In genomic region chr7:28929381-28929780, GRCm38 (mm10) we compare ENCODE assay signal across 11 mouse cellular contexts. TPM values are rescaled to one million over a fixed set of nuclear protein-coding genes. Genes with fewer than 3 reads are reported as not detected.
DNase-seq lines count a peak whose midpoint lies in the region; ATAC-seq and TF ChIP-seq lines count a peak whose summit lies in the region.
"Had no signal": no experiment of that assay in that cellular context is flagged by ENCODE, and none has a peak within 500 bp of the region (broad histone marks: within the 10 kb centered on the region; RNA-seq: fewer than 3 reads in every experiment).

No protein-coding gene starts in this region.

- H3K9me3 ChIP-seq in hindbrain, embryonic 10.5 days, result no peaks in the 10 kb centered on the region
- H3K9me3 ChIP-seq in hindbrain, postnatal 0 days (ENCODE audit: low read length), result no peaks in the 10 kb centered on the region
- no peaks in the 10 kb centered on the region for H3K9me3 ChIP-seq in embryonic facial prominence, embryonic 15.5 days (replicated peaks)
- no peaks in the 10 kb centered on the region for H3K9me3 ChIP-seq in hindbrain, embryonic 11.5 days (ENCODE audit: control insufficient read depth, low read length)
- H3K9me3 ChIP-seq: megakaryocyte, embryonic 14.5 days had no signal

- H3K4me2 ChIP-seq in hindbrain, postnatal 0 days (ENCODE audit: low read depth, low read length), result no peak overlapping the region
- H3K4me2 ChIP-seq in embryonic facial prominence, embryonic 15.5 days (replicated peaks), result no peak overlapping the region
- H3K4me2 ChIP-seq in hindbrain, embryonic 11.5 days (replicated peaks; ENCODE audit: low read depth, low read length), result no peak overlapping the region

- no peak for DNase-seq in hindbrain, embryonic 10.5 days (ENCODE audit: low spot score)
- DNase-seq in hindbrain, postnatal 0 days (ENCODE audit: low spot score), result no peak
- DNase-seq in kidney, postnatal 25 days, result peak; percentile 87 to 93
- DNase-seq in right cerebral cortex, postnatal 25 days, result no peak
- DNase-seq in hindbrain, embryonic 11.5 days (ENCODE audit: low spot score), result no peak
- no peak for DNase-seq in right cerebral cortex, postnatal 4 days
- DNase-seq: cerebellum, adult 11-12 months had no signal

- H3K9ac ChIP-seq in hindbrain, postnatal 0 days (replicated peaks; ENCODE audit: low read length), result no peak overlapping the region
- H3K9ac ChIP-seq in embryonic facial prominence, embryonic 15.5 days, result no peak overlapping the region
- no peak overlapping the region for H3K9ac ChIP-seq in hindbrain, embryonic 11.5 days (ENCODE audit: low read depth, low read length)

- peaks cover 29% of the 10 kb centered on the region for H3K36me3 ChIP-seq in hindbrain, embryonic 10.5 days
- H3K36me3 ChIP-seq in hindbrain, postnatal 0 days (ENCODE audit: insufficient read depth, low read length), result no peaks in the 10 kb centered on the region
- H3K36me3 ChIP-seq in embryonic facial prominence, embryonic 15.5 days, result peaks cover 10% of the 10 kb centered on the region; the same call in 1 of the 2 replicates
- no peaks in the 10 kb centered on the region for H3K36me3 ChIP-seq in hindbrain, embryonic 11.5 days (ENCODE audit: control insufficient read depth, insufficient read depth, low read length)

- H3K4me1 ChIP-seq in hindbrain, embryonic 10.5 days (replicated peaks), result peaks cover 64% of the 10 kb centered on the region
- peaks cover 10% of the 10 kb centered on the region for H3K4me1 ChIP-seq in hindbrain, postnatal 0 days (ENCODE audit: insufficient read depth, low read length)
- peaks cover 71% of the 10 kb centered on the region for H3K4me1 ChIP-seq in embryonic facial prominence, embryonic 15.5 days
- H3K4me1 ChIP-seq in olfactory bulb, adult 2 months (ENCODE audit: control insufficient read depth, insufficient read depth, low read length), result peaks cover 49% of the 10 kb centered on the region
- H3K4me1 ChIP-seq in hindbrain, embryonic 11.5 days (replicated peaks; ENCODE audit: control insufficient read depth, insufficient read depth, low read length), result peaks cover 5% of the 10 kb centered on the region; the same call in 1 of the 2 replicates

- no peak for TF ChIP-seq POLR2A in olfactory bulb, adult 2 months (IDR thresholded peaks at IDR 0.05; ENCODE audit: insufficient read depth, low read depth, low read length)

- no peak overlapping the region for H3K4me3 ChIP-seq in hindbrain, embryonic 10.5 days
- H3K4me3 ChIP-seq in hindbrain, postnatal 0 days (ENCODE audit: low read length), result no peak overlapping the region
- H3K4me3 ChIP-seq in embryonic facial prominence, embryonic 15.5 days (replicated peaks), result no peak overlapping the region
- H3K4me3 ChIP-seq in olfactory bulb, adult 2 months (ENCODE audit: insufficient read depth, low read depth, low read length), result no peak overlapping the region
- H3K4me3 ChIP-seq in hindbrain, embryonic 11.5 days (ENCODE audit: low read depth, low read length), result no peak overlapping the region

- H3K27me3 ChIP-seq in hindbrain, embryonic 10.5 days (ENCODE audit: insufficient read depth, poor library complexity, severe bottlenecking), result no peaks in the 10 kb centered on the region
- no peaks in the 10 kb centered on the region for H3K27me3 ChIP-seq in hindbrain, postnatal 0 days (ENCODE audit: insufficient read depth, low read length)
- H3K27me3 ChIP-seq in embryonic facial prominence, embryonic 15.5 days, result no peaks in the 10 kb centered on the region
- no peaks in the 10 kb centered on the region for H3K27me3 ChIP-seq in hindbrain, embryonic 11.5 days (ENCODE audit: control insufficient read depth, insufficient read depth, low read length)
- H3K27me3 ChIP-seq: megakaryocyte, embryonic 14.5 days had no signal

- WGBS in hindbrain, embryonic 10.5 days, result 80% methylated on average over 3 of the region's 3 CpGs
- 66% methylated on average over 3 of the region's 3 CpGs for WGBS in hindbrain, postnatal 0 days
- WGBS in embryonic facial prominence, embryonic 15.5 days, result 24% methylated on average over 3 of the region's 3 CpGs
- 44% methylated on average over 3 of the region's 3 CpGs for WGBS in olfactory bulb, adult 2 months
- WGBS in hindbrain, embryonic 11.5 days, result 49% methylated on average over 3 of the region's 3 CpGs

- no peak for ATAC-seq in hindbrain, postnatal 0 days
- ATAC-seq in embryonic facial prominence, embryonic 15.5 days (ENCODE audit: insufficient number of reproducible peaks, low FRiP score, low TSS enrichment, low read depth), result no peak
- ATAC-seq in hindbrain, embryonic 11.5 days (ENCODE audit: low FRiP score), result no peak
- ATAC-seq: inflammation-experienced regulatory T-cells, adult 6 months had no signal

- H3K27ac ChIP-seq in hindbrain, embryonic 10.5 days, result peak overlapping the region; percentile 53; the same call in 1 of the 2 replicates
- H3K27ac ChIP-seq in hindbrain, postnatal 0 days, result no peak overlapping the region
- H3K27ac ChIP-seq in embryonic facial prominence, embryonic 15.5 days (replicated peaks), result peak overlapping the region; percentile 79; the same call in 1 of the 2 replicates
- H3K27ac ChIP-seq in olfactory bulb, adult 2 months (ENCODE audit: insufficient read depth, low read depth, low read length), result peak overlapping the region; percentile 88
- H3K27ac ChIP-seq in hindbrain, embryonic 11.5 days (ENCODE audit: low read depth, low read length), result no peak overlapping the region

- no peak for TF ChIP-seq CTCF in hindbrain, postnatal 0 days (IDR thresholded peaks at IDR 0.05; ENCODE audit: low read depth)
- no peak for TF ChIP-seq CTCF in olfactory bulb, adult 2 months (IDR thresholded peaks at IDR 0.05; ENCODE audit: insufficient read depth, low read depth, low read length)

RNA-seq across cellular contexts. Expression of gene Actn4, which starts 32.8 kb away (rescaled TPM):
- 216 and 245 TPM in 2 replicates for polyA plus RNA-seq in hindbrain, embryonic 10.5 days (2016; fragmentation: Nextera tagmentation; extraction: Ambion mirVana)
- 81.3 and 85.7 TPM in 2 replicates for total RNA-seq in hindbrain, postnatal 0 days (2014; rRNA removed)
- polyA plus RNA-seq in hindbrain, postnatal 0 days (2015; fragmentation: Nextera tagmentation; extraction: Ambion mirVana), result 114 and 115 TPM in 2 replicates
- 321 and 328 TPM in 2 replicates for polyA plus RNA-seq in embryonic facial prominence, embryonic 15.5 days (2015; fragmentation: Nextera tagmentation; extraction: Ambion mirVana)
- 498 TPM in 1 of 2 replicates, not detected in the other for polyA plus RNA-seq in olfactory bulb, adult 2 months (2012; ENCODE audit: insufficient read depth, insufficient read length, low replicate concordance, missing spikeins)
- polyA plus RNA-seq in hindbrain, embryonic 11.5 days (2014; fragmentation: Nextera tagmentation; extraction: Ambion mirVana), result 134 and 157 TPM in 2 replicates

RNA-seq across cellular contexts. Expression of gene Capn12, which starts 48.2 kb away (rescaled TPM):
- 0.40 TPM in 1 of 2 replicates, not detected in the other for polyA plus RNA-seq in hindbrain, embryonic 10.5 days (2016; fragmentation: Nextera tagmentation; extraction: Ambion mirVana)
- total RNA-seq in hindbrain, postnatal 0 days (2014; rRNA removed), result 0.07 TPM in 1 of 2 replicates, not detected in the other
- 0.53 and 0.62 TPM in 2 replicates for polyA plus RNA-seq in hindbrain, postnatal 0 days (2015; fragmentation: Nextera tagmentation; extraction: Ambion mirVana)
- polyA plus RNA-seq in embryonic facial prominence, embryonic 15.5 days (2015; fragmentation: Nextera tagmentation; extraction: Ambion mirVana), result 1.1 and 1.4 TPM in 2 replicates
- polyA plus RNA-seq in olfactory bulb, adult 2 months (2012; ENCODE audit: insufficient read depth, insufficient read length, low replicate concordance, missing spikeins), result not detected in 2 replicates
- 0.21 and 0.29 TPM in 2 replicates for polyA plus RNA-seq in hindbrain, embryonic 11.5 days (2014; fragmentation: Nextera tagmentation; extraction: Ambion mirVana)

RNA-seq across cellular contexts. Expression of gene Eif3k, which starts 52.3 kb away (rescaled TPM):
- 426 and 432 TPM in 2 replicates for polyA plus RNA-seq in hindbrain, embryonic 10.5 days (2016; fragmentation: Nextera tagmentation; extraction: Ambion mirVana)
- 347 and 472 TPM in 2 replicates for total RNA-seq in hindbrain, postnatal 0 days (2014; rRNA removed)
- 309 TPM in 2 replicates for polyA plus RNA-seq in hindbrain, postnatal 0 days (2015; fragmentation: Nextera tagmentation; extraction: Ambion mirVana)
- 403 and 405 TPM in 2 replicates for polyA plus RNA-seq in embryonic facial prominence, embryonic 15.5 days (2015; fragmentation: Nextera tagmentation; extraction: Ambion mirVana)
- polyA plus RNA-seq in olfactory bulb, adult 2 months (2012; ENCODE audit: insufficient read depth, insufficient read length, low replicate concordance, missing spikeins), result not detected in 2 replicates
- polyA plus RNA-seq in hindbrain, embryonic 11.5 days (2014; fragmentation: Nextera tagmentation; extraction: Ambion mirVana), result 389 and 409 TPM in 2 replicates

RNA-seq across cellular contexts. Expression of gene Map4k1, which starts 52.5 kb away (rescaled TPM):
- 8.8 and 9.0 TPM in 2 replicates for polyA plus RNA-seq in hindbrain, embryonic 10.5 days (2016; fragmentation: Nextera tagmentation; extraction: Ambion mirVana)
- total RNA-seq in hindbrain, postnatal 0 days (2014; rRNA removed), result 4.1 and 5.8 TPM in 2 replicates
- polyA plus RNA-seq in hindbrain, postnatal 0 days (2015; fragmentation: Nextera tagmentation; extraction: Ambion mirVana), result 12.5 and 15.0 TPM in 2 replicates
- polyA plus RNA-seq in embryonic facial prominence, embryonic 15.5 days (2015; fragmentation: Nextera tagmentation; extraction: Ambion mirVana), result 7.5 and 7.7 TPM in 2 replicates
- not detected in 2 replicates for polyA plus RNA-seq in olfactory bulb, adult 2 months (2012; ENCODE audit: insufficient read depth, insufficient read length, low replicate concordance, missing spikeins)
- polyA plus RNA-seq in hindbrain, embryonic 11.5 days (2014; fragmentation: Nextera tagmentation; extraction: Ambion mirVana), result 4.3 and 5.0 TPM in 2 replicates

Comparison
In these comparisons a context has a peak if more than half of its experiments do, and no peak if none do; other contexts are left out.
1. H3K27ac ChIP-seq: peak in hindbrain, embryonic 10.5 days (single experiment), embryonic facial prominence, embryonic 15.5 days (single experiment) and olfactory bulb, adult 2 months (single experiment); none in hindbrain, postnatal 0 days (single experiment) and hindbrain, embryonic 11.5 days (single experiment).
2. DNase-seq: peak in kidney, postnatal 25 days (2 of 2); none in hindbrain, embryonic 10.5 days (single experiment), hindbrain, postnatal 0 days (single experiment), right cerebral cortex, postnatal 25 days (single experiment), hindbrain, embryonic 11.5 days (single experiment) and right cerebral cortex, postnatal 4 days (single experiment).
3. RNA of gene Eif3k, which starts 52.3 kb away (polyA plus RNA-seq): 426 to 432 TPM in hindbrain, embryonic 10.5 days, 389 to 409 TPM in hindbrain, embryonic 11.5 days, 403 to 405 TPM in embryonic facial prominence, embryonic 15.5 days and 309 TPM in hindbrain, postnatal 0 days; not detected in olfactory bulb, adult 2 months; every median in the first group is over 100 times any median in the second.